Comparison of ENCODE assay signal across 11 mouse cellular contexts in genomic region chr13:98353709-98354089, GRCm38 (mm10). TPM values are rescaled to one million over a fixed set of nuclear protein-coding genes. Genes with fewer than 3 reads are reported as not detected.
DNase-seq lines count a peak whose midpoint lies in the region; ATAC-seq and TF ChIP-seq lines count a peak whose summit lies in the region.
"Had no signal": no experiment of that assay in that cellular context is flagged by ENCODE, and none has a peak within 500 bp of the region (broad histone marks: within the 10 kb centered on the region; RNA-seq: fewer than 3 reads in every experiment).

No protein-coding gene starts in this region.

- 1% methylated on average over 13 of the region's 13 CpGs for WGBS in kidney, embryonic 15.5 days
- WGBS in embryonic facial prominence, embryonic 12.5 days: under 1% methylated on average over 13 of the region's 13 CpGs
- under 1% methylated on average over 13 of the region's 13 CpGs for WGBS in hindbrain, postnatal 0 days
- WGBS in midbrain, postnatal 0 days: under 1% methylated on average over 13 of the region's 13 CpGs

- H3K27ac ChIP-seq in kidney, embryonic 15.5 days: peak overlapping the region; percentile 91
- H3K27ac ChIP-seq in embryonic facial prominence, embryonic 12.5 days: no peak overlapping the region
- no peak overlapping the region for H3K27ac ChIP-seq in hindbrain, postnatal 0 days
- H3K27ac ChIP-seq in midbrain, postnatal 0 days (ENCODE audit: low read depth, low read length): no peak overlapping the region

- 0 out of 2 replicates have a peak overlapping the region, but pooled peaks have one; percentile 8 for H3K9ac ChIP-seq in kidney, embryonic 15.5 days
- H3K9ac ChIP-seq in embryonic facial prominence, embryonic 12.5 days: no peak overlapping the region
- no peak overlapping the region for H3K9ac ChIP-seq in hindbrain, postnatal 0 days (replicated peaks; ENCODE audit: low read length)
- no peak overlapping the region for H3K9ac ChIP-seq in midbrain, postnatal 0 days (replicated peaks; ENCODE audit: low read length, poor library complexity, severe bottlenecking)

- H3K4me1 ChIP-seq in kidney, embryonic 15.5 days: peaks cover 37% of the 10 kb centered on the region
- peaks cover 8% of the 10 kb centered on the region for H3K4me1 ChIP-seq in embryonic facial prominence, embryonic 12.5 days
- H3K4me1 ChIP-seq in hindbrain, postnatal 0 days (ENCODE audit: insufficient read depth, low read length): 0 out of 2 replicates have a peak, but pooled peaks cover 4% of the 10 kb centered on the region
- 0 out of 2 replicates have a peak, but pooled peaks cover 3% of the 10 kb centered on the region for H3K4me1 ChIP-seq in midbrain, postnatal 0 days (ENCODE audit: insufficient read depth, low read length)

- H3K36me3 ChIP-seq in kidney, embryonic 15.5 days: no peaks in the 10 kb centered on the region
- H3K36me3 ChIP-seq in embryonic facial prominence, embryonic 12.5 days: no peaks in the 10 kb centered on the region
- H3K36me3 ChIP-seq in hindbrain, postnatal 0 days (ENCODE audit: insufficient read depth, low read length): no peaks in the 10 kb centered on the region
- H3K36me3 ChIP-seq in midbrain, postnatal 0 days (ENCODE audit: insufficient read depth, low read length): no peaks in the 10 kb centered on the region

- DNase-seq in kidney, postnatal 14 days: no peak
- DNase-seq in hindbrain, postnatal 0 days (ENCODE audit: low spot score): no peak
- no peak for DNase-seq in midbrain, postnatal 0 days (ENCODE audit: low spot score)
- no peak for DNase-seq in retina, postnatal 1 day
- DNase-seq in frontal cortex, postnatal 36 days (ENCODE audit: low spot score in 2 of 2): no peak
- DNase-seq: right cerebral cortex, postnatal 14 days had no signal

- H3K4me2 ChIP-seq in kidney, embryonic 15.5 days: peak overlapping the region; percentile 87
- peak overlapping the region; percentile 83 for H3K4me2 ChIP-seq in embryonic facial prominence, embryonic 12.5 days (replicated peaks)
- H3K4me2 ChIP-seq in hindbrain, postnatal 0 days (ENCODE audit: low read depth, low read length): peak overlapping the region; percentile 48
- H3K4me2 ChIP-seq in midbrain, postnatal 0 days (ENCODE audit: low read depth, low read length, poor library complexity, severe bottlenecking): peak overlapping the region; percentile 48

- H3K27me3 ChIP-seq in kidney, embryonic 15.5 days: peaks cover 92% of the 10 kb centered on the region
- H3K27me3 ChIP-seq in embryonic facial prominence, embryonic 12.5 days: peaks cover 67% of the 10 kb centered on the region
- peaks cover 63% of the 10 kb centered on the region for H3K27me3 ChIP-seq in hindbrain, postnatal 0 days (ENCODE audit: insufficient read depth, low read length)
- peaks cover 71% of the 10 kb centered on the region for H3K27me3 ChIP-seq in midbrain, postnatal 0 days (ENCODE audit: insufficient read depth, low read length)

- peak; percentile 7; the same call in 1 of the 2 replicates for ATAC-seq in kidney, embryonic 15.5 days (replicated peaks; ENCODE audit: low FRiP score)
- ATAC-seq in embryonic facial prominence, embryonic 12.5 days (ENCODE audit: insufficient number of reproducible peaks, insufficient read depth, low FRiP score, low TSS enrichment): 0 out of 2 replicates have a peak, but pooled peaks have one; percentile 7
- ATAC-seq in hindbrain, postnatal 0 days: no peak
- ATAC-seq in midbrain, postnatal 0 days (ENCODE audit: low FRiP score): no peak
- no peak for ATAC-seq in erythroid progenitor cell, adult 5-6 weeks (replicated peaks; ENCODE audit: low FRiP score, poor library complexity, severe bottlenecking)

- no peak for TF ChIP-seq CTCF in hindbrain, postnatal 0 days (IDR thresholded peaks at IDR 0.05; ENCODE audit: low read depth)
- TF ChIP-seq CTCF in midbrain, postnatal 0 days (IDR thresholded peaks at IDR 0.05): no peak

- peak overlapping the region; percentile 62 for H3K4me3 ChIP-seq in kidney, embryonic 15.5 days (replicated peaks)
- peak overlapping the region; percentile 66 for H3K4me3 ChIP-seq in embryonic facial prominence, embryonic 12.5 days
- peak overlapping the region; percentile 35 for H3K4me3 ChIP-seq in hindbrain, postnatal 0 days (ENCODE audit: low read length)
- peak overlapping the region; percentile 35 for H3K4me3 ChIP-seq in midbrain, postnatal 0 days (ENCODE audit: low read depth, low read length)

- H3K9me3 ChIP-seq in kidney, embryonic 15.5 days (replicated peaks): no peaks in the 10 kb centered on the region
- no peaks in the 10 kb centered on the region for H3K9me3 ChIP-seq in embryonic facial prominence, embryonic 12.5 days
- H3K9me3 ChIP-seq in hindbrain, postnatal 0 days (ENCODE audit: low read length): no peaks in the 10 kb centered on the region
- no peaks in the 10 kb centered on the region for H3K9me3 ChIP-seq in midbrain, postnatal 0 days (ENCODE audit: low read length)

RNA-seq across cellular contexts. Expression of gene Foxd1, which starts 0.3 kb away (rescaled TPM):
- polyA plus RNA-seq in kidney, embryonic 15.5 days (2015; fragmentation: Nextera tagmentation; extraction: Ambion mirVana): 4.7 and 5.0 TPM in 2 replicates
- polyA plus RNA-seq in embryonic facial prominence, embryonic 12.5 days (2016; fragmentation: Nextera tagmentation; extraction: Ambion mirVana): 9.5 and 9.9 TPM in 2 replicates
- total RNA-seq in hindbrain, postnatal 0 days (2014; rRNA removed): 1.6 and 2.1 TPM in 2 replicates
- 0.74 and 0.88 TPM in 2 replicates for polyA plus RNA-seq in hindbrain, postnatal 0 days (2015; fragmentation: Nextera tagmentation; extraction: Ambion mirVana)
- total RNA-seq in midbrain, postnatal 0 days (2014; rRNA removed): 2.4 and 2.5 TPM in 2 replicates
- 0.59 and 0.74 TPM in 2 replicates for polyA plus RNA-seq in midbrain, postnatal 0 days (2015; fragmentation: Nextera tagmentation; extraction: Ambion mirVana)
- not detected in 2 replicates for total RNA-seq in erythroid progenitor cell, adult 5-6 weeks (2015; ENCODE audit: low replicate concordance)
- total RNA-seq in erythroid progenitor cell, adult 5-6 weeks (2017; ENCODE audit: low replicate concordance): not detected in 2 replicates
- total RNA-seq: MEL had no signal
- polyA plus RNA-seq: inflammation-experienced regulatory T-cells, adult 6 months had no signal

RNA-seq across cellular contexts. Expression of gene Btf3, which starts 36.9 kb away (rescaled TPM):
- polyA plus RNA-seq in kidney, embryonic 15.5 days (2015; fragmentation: Nextera tagmentation; extraction: Ambion mirVana): 689 and 781 TPM in 2 replicates
- polyA plus RNA-seq in embryonic facial prominence, embryonic 12.5 days (2016; fragmentation: Nextera tagmentation; extraction: Ambion mirVana): 731 and 771 TPM in 2 replicates
- total RNA-seq in hindbrain, postnatal 0 days (2014; rRNA removed): 181 and 252 TPM in 2 replicates
- 476 and 491 TPM in 2 replicates for polyA plus RNA-seq in hindbrain, postnatal 0 days (2015; fragmentation: Nextera tagmentation; extraction: Ambion mirVana)
- 269 and 303 TPM in 2 replicates for total RNA-seq in midbrain, postnatal 0 days (2014; rRNA removed)
- 441 and 472 TPM in 2 replicates for polyA plus RNA-seq in midbrain, postnatal 0 days (2015; fragmentation: Nextera tagmentation; extraction: Ambion mirVana)
- 342 and 418 TPM in 2 replicates for total RNA-seq in erythroid progenitor cell, adult 5-6 weeks (2015; ENCODE audit: low replicate concordance)
- total RNA-seq in erythroid progenitor cell, adult 5-6 weeks (2017; ENCODE audit: low replicate concordance): 341 and 451 TPM in 2 replicates

Comparison
In these comparisons a context has a peak if more than half of its experiments do, and no peak if none do; other contexts are left out.
1. ATAC-seq: peak in kidney, embryonic 15.5 days (single experiment) and embryonic facial prominence, embryonic 12.5 days (single experiment); none in hindbrain, postnatal 0 days (single experiment), midbrain, postnatal 0 days (single experiment) and erythroid progenitor cell, adult 5-6 weeks (single experiment).
2. Peak in every context shown above with its lines, with median percentiles within 50 percentile points of each other: H3K4me2 ChIP-seq and H3K4me3 ChIP-seq.